Mouse (Mus musculus) layer of hippocampus, adult 2 months (tissue): ENCODE measurements around the gene Npas1. TPM values are rescaled to one million over a fixed set of nuclear protein-coding genes. Genes with fewer than 3 reads are reported as not detected.

Source experiments
- DNase-seq, 2 experiments: peaks; one replicate each; pipeline ENCODE4 v3.0.0; 2022; ENCODE audit warnings: low spot score in 2 of 2
- H3K27ac ChIP-seq: fragments of 200-600 bp; 2 replicates; pipeline ENCODE4 v1.8.1; 2022
- H3K4me3 ChIP-seq: fragments of 200-600 bp; 2 replicates; pipeline ENCODE4 v1.8.1; 2022; ENCODE audit warnings: mild to moderate bottlenecking
- CTCF ChIP-seq: fragments of 200-600 bp; conservative IDR thresholded peaks from 2 replicates; pipeline ENCODE4 v1.8.1; 2022; ENCODE audit warnings: antibody characterized with exemption, mild to moderate bottlenecking, moderate library complexity
- total RNA-seq, 2 experiments: library from RNA; stranded (reverse); gene quantifications; 2 replicates each; pipeline ENCODE4 v1.2.3; 2021

Npas1 gene
- total RNA-seq, 2 experiments from 2014 or later: 16.1 to 18.4 TPM

- TF ChIP-seq CTCF: peak; percentile 96
- no peak overlapping the region for H3K4me3 ChIP-seq
- no peak overlapping the region for H3K27ac ChIP-seq
These were observed 12.4 kb downstream of the Npas1 start for GRCm38 (mm10) chr7:16465160-16465559.

GRCm38 (mm10) chr7:16463214-16463613 is 14.3 kb downstream of the Npas1 start:
- DNase-seq: peak; percentile 61 to 85
- TF ChIP-seq CTCF: peak; percentile 91
- Histone ChIP-seq H3K4me3 (no peak overlapping the region), H3K27ac (no peak overlapping the region)

More at GRCm38 (mm10) chr7:16465160-16465559, 12.4 kb downstream of the Npas1 start:
- DNase-seq: peak; percentile 31 to 70

- TF ChIP-seq CTCF: no peak
- Histone ChIP-seq H3K27ac (no peak overlapping the region), H3K4me3 (no peak overlapping the region)
- DNase-seq: no peak
These were observed 15.8 kb downstream of the Npas1 start for GRCm38 (mm10) chr7:16461705-16462104.

GRCm38 (mm10) chr7:16461151-16461550 is 16.4 kb downstream of the Npas1 start:
- TF ChIP-seq CTCF: no peak
- H3K4me3 ChIP-seq: no peak overlapping the region
- no peak overlapping the region for H3K27ac ChIP-seq
- DNase-seq: no peak

GRCm38 (mm10) chr7:16460566-16460965 is 17.0 kb downstream of the Npas1 start:
- DNase-seq: no peak
- Histone ChIP-seq H3K27ac (no peak overlapping the region), H3K4me3 (no peak overlapping the region)
- TF ChIP-seq CTCF: no peak

- no peak for TF ChIP-seq CTCF
- DNase-seq: no peak
- H3K27ac ChIP-seq: no peak overlapping the region
- no peak overlapping the region for H3K4me3 ChIP-seq
These were observed 21.2 kb downstream of the Npas1 start for GRCm38 (mm10) chr7:16456289-16456688.

- H3K4me3 ChIP-seq: no peak overlapping the region
- no peak for TF ChIP-seq CTCF
- no peak for DNase-seq
- no peak overlapping the region for H3K27ac ChIP-seq
These were observed 22.5 kb downstream of the Npas1 start for GRCm38 (mm10) chr7:16455016-16455415.

GRCm38 (mm10) chr7:16453118-16453711 is 24.3 kb downstream of the Npas1 start:
- Histone ChIP-seq H3K4me3 (peak overlapping the region; percentile 84), H3K27ac (peak overlapping the region; percentile 85)
- no peak for TF ChIP-seq CTCF
- DNase-seq: peak; percentile 59 to 79

- peak within 1 kb of the TSS; percentile 85 for H3K27ac ChIP-seq
- no peak for TF ChIP-seq CTCF
- DNase-seq: peak; percentile 84 to 95
These were observed 24.9 kb downstream of the Npas1 start, which contains the start of gene Tmem160 for GRCm38 (mm10) chr7:16452587-16453073. TSS of gene Tmem160 (plus strand) at chr7:16452779.

GRCm38 (mm10) chr7:16451656-16452055 is 25.9 kb downstream of the Npas1 start:
- no peak for DNase-seq
- Histone ChIP-seq H3K27ac (no peak overlapping the region), H3K4me3 (no peak overlapping the region)
- no peak for TF ChIP-seq CTCF

More at GRCm38 (mm10) chr7:16452587-16453073, 24.9 kb downstream of the Npas1 start, which contains the start of gene Tmem160:
- peak within 1 kb of the TSS; percentile 84 for H3K4me3 ChIP-seq

- H3K4me3 ChIP-seq: no peak overlapping the region
These were observed 36.3 kb downstream of the Npas1 start for GRCm38 (mm10) chr7:16441241-16441640.

GRCm38 (mm10) chr7:16435088-16435487 is 42.4 kb downstream of the Npas1 start:
- Histone ChIP-seq H3K27ac (no peak overlapping the region), H3K4me3 (no peak overlapping the region)
- TF ChIP-seq CTCF: no peak
- DNase-seq: peak in 1 of 2 experiments; percentile 13

More at GRCm38 (mm10) chr7:16441241-16441640, 36.3 kb downstream of the Npas1 start:
- no peak overlapping the region for H3K27ac ChIP-seq
- TF ChIP-seq CTCF: peak; percentile 56
- DNase-seq: no peak

GRCm38 (mm10) chr7:16433352-16433971 is 44.1 kb downstream of the Npas1 start:
- Histone ChIP-seq H3K4me3 (no peak overlapping the region), H3K27ac (no peak overlapping the region)
- DNase-seq: no peak
- TF ChIP-seq CTCF: no peak
